Mouse (Mus musculus) adrenal gland, adult (tissue): Measurements from ENCODE around the gene Olfml2b.

Experiments
- DNase-seq, 2 experiments: peaks; one replicate each; pipeline ENCODE4 v3.0.0; 2022 to 2023; ENCODE audit warnings: low spot score in 1 of 2; ENCODE audit not compliant: inconsistent age in 2 of 2

Olfml2b gene

DNA sequence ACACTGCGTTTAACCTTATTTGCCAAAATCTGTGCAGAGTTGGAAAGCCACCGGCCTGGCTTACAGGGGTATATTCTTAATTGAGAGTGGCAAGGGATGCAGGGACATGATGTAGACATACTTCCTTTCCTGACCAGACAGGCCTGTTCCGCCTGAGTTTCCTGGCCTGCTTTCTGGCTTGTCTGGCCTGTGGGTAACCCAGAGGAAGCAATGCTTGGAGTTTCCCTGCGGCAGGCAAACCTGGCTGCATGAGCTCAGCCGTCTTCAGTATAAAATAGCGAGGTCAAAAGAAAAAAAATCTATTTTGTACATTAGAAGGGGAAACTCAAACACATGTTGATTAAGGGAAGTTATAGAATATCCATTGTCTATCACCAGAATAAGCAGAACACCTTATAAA, 84.2 kb downstream of the Olfml2b start:
- DNase-seq = peak in 1 of 2 experiments; percentile 29

GRCm38 (mm10) chr1:170729267-170729962, 85.1 kb downstream of the Olfml2b start:
- DNase-seq = no peak

DNA sequence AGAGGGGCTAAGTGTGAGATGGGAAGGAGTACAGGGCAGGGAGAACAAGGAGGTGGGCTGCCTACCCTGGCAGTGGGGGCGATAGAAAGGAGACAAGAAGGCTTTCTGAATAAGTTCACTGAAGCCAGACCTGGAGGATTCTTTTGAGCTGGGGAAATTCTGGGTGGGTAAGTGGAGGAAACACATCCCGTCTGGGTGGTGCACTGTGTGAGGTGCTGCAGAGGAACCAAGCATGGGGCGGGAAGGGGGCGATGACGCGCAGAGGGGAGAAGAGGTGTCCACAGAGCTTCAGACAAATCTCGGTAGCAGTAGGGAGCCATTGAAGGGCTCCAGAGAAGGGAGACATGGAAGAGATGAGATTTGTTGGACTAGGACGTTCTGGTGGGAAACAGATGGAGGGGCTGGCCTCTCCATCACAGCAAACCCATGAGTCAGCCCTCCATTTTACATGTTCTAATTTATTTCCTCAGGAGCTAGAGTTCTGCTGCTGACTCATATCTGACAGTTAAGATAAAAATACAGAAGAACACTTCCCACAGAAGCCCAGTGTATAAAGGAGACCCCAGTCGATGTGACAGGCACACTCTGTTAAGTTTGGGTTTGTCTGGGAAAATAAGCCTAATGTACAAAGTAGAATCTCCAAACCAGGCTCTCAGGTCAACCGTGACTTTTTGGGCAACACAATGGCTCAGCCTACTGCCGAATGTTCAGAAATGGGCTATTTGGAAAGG, 87.7 kb downstream of the Olfml2b start:
- DNase-seq = no peak
